Mouse (Mus musculus) forebrain, embryonic 15.5 days (tissue): Measurements from ENCODE around the gene Plekho2. TPM values are rescaled to one million over a fixed set of nuclear protein-coding genes. Genes with fewer than 3 reads are reported as not detected.

ENCODE experiments used
- ATAC-seq: fragments of 200-750 bp; cut with Nextera tagmentation; replicated peaks from 2 replicates; pipeline ENCODE4 v1.8.0; 2017; ENCODE audit warnings: mild to moderate bottlenecking, moderate TSS enrichment, moderate library complexity
- H3K27ac ChIP-seq: fragments of 300-500 bp; sonication (generic); replicated peaks from 2 replicates; pipeline ENCODE4 v1.5.1; 2015; ENCODE audit warnings: mild to moderate bottlenecking, inconsistent platforms
- H3K27me3 ChIP-seq: fragments of 300-500 bp; sonication (generic); 2 replicates; pipeline ENCODE4 v1.6.1; 2015; ENCODE audit warnings: inconsistent platforms
- H3K36me3 ChIP-seq: fragments of 300-500 bp; sonication (generic); 2 replicates; pipeline ENCODE4 v1.6.1; 2015; ENCODE audit warnings: mild to moderate bottlenecking, inconsistent platforms
- H3K4me1 ChIP-seq: fragments of 300-500 bp; sonication (generic); 2 replicates; pipeline ENCODE4 v1.6.1; 2015; ENCODE audit warnings: inconsistent platforms
- H3K4me2 ChIP-seq: fragments of 300-500 bp; sonication (generic); replicated peaks from 2 replicates; pipeline ENCODE4 v1.6.1; 2015; ENCODE audit warnings: mild to moderate bottlenecking, inconsistent platforms
- H3K4me3 ChIP-seq: fragments of 300-500 bp; sonication (generic); 2 replicates; pipeline ENCODE4 v1.5.1; 2015; ENCODE audit warnings: mild to moderate bottlenecking, inconsistent platforms
- H3K9ac ChIP-seq: fragments of 300-500 bp; sonication (generic); replicated peaks from 2 replicates; pipeline ENCODE4 v1.6.1; 2015; ENCODE audit warnings: mild to moderate bottlenecking, inconsistent platforms
- H3K9me3 ChIP-seq: fragments of 300-500 bp; sonication (generic); 2 replicates; pipeline ENCODE4 v1.6.1; 2016; ENCODE audit warnings: inconsistent platforms
- WGBS: fragments of 180-500 bp; shearing (Covaris S2); methylation state at CpG from one replicate; pipeline ENCODE4 v1.1.7; 2015; ENCODE audit warnings: mixed read lengths; 5-methylcytosine and 5-hydroxymethylcytosine counted together
- polyA plus RNA-seq: library from polyadenylated mRNA; unstranded; fragments of >200 nt; fragmentation: Nextera tagmentation; extraction: Ambion mirVana; gene quantifications from 2 replicates; pipeline ENCODE4 v1.2.1, GENCODE M21; 2015

Plekho2 gene
- polyA plus RNA-seq, 1 experiment from 2014 or later = 5.2 TPM

DNA sequence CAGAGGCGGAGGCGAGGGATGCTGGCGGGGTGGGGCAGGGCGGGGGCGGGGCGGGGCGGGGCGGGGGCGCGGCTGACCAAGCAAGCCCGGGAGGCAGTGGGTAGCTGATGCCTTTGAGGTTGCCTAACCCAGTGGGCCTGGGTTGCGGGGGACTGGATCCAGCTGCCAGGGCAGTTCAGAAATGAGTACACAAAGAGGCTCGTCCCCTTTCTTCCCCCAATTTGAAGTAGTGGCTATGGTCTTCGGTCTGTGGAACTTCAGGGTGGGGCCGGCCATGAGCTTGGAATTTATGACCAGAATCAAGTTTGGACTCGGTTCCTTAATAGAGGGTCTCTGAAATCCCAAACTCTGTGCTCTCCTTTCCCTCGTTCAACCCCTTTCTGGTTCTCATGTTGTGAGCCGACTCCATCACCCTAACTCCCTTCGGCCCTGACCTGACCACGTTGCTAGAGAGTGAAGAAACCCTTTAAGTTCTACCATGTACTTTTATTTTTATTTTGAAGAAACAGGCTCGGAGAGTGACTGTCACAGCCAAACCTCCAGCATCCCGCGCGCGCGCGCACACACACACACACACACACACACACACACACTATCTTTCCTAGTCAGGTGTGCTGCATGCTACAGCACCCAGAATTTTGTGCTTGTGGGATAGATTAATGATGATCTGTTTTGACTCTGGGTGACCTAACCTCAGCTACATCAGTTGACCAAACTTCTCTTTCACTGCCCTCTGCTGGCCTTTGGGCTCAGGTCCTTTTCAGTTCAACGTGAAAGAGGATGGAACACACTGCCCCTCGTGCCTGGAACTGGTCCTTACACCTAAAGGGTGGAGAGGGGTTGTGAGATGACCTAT is 789 bp upstream of the Plekho2 start:
- no peaks in the 10 kb centered on the region for H3K36me3 ChIP-seq
- peak overlapping the region; percentile 59 for H3K4me2 ChIP-seq
- ATAC-seq = peak; percentile 84
- H3K9me3 ChIP-seq = no peaks in the 10 kb centered on the region
- no peaks in the 10 kb centered on the region for H3K27me3 ChIP-seq
- peak overlapping the region; percentile 46 for H3K9ac ChIP-seq
- H3K27ac ChIP-seq = peak overlapping the region; percentile 71
- H3K4me1 ChIP-seq = peaks cover 16% of the 10 kb centered on the region
- H3K4me3 ChIP-seq = peak overlapping the region; percentile 50
- 7% methylated on average over 24 of the region's 29 CpGs for WGBS

GRCm38 (mm10) chr9:65578801-65579249 is 1.0 kb downstream of the Plekho2 start:
- WGBS = 63% methylated on average over 9 of the region's 9 CpGs
- no peak for ATAC-seq
- Histone ChIP-seq H3K9ac (no peak overlapping the region), H3K4me1 (peaks cover 22% of the 10 kb centered on the region), H3K27ac (no peak overlapping the region), H3K27me3 (no peaks in the 10 kb centered on the region), H3K36me3 (no peaks in the 10 kb centered on the region), H3K9me3 (no peaks in the 10 kb centered on the region), H3K4me3 (no peak overlapping the region), H3K4me2 (no peak overlapping the region)

- Histone ChIP-seq H3K4me2 (no peak overlapping the region), H3K36me3 (no peaks in the 10 kb centered on the region), H3K27ac (no peak overlapping the region), H3K9me3 (no peaks in the 10 kb centered on the region), H3K27me3 (no peaks in the 10 kb centered on the region), H3K4me3 (no peak overlapping the region), H3K9ac (no peak overlapping the region), H3K4me1 (peaks cover 22% of the 10 kb centered on the region)
- 83% methylated on average over 4 of the region's 4 CpGs for WGBS
- no peak for ATAC-seq
These were observed 2.2 kb downstream of the Plekho2 start for GRCm38 (mm10) chr9:65577511-65578196.

- Histone ChIP-seq H3K27me3 (no peaks in the 10 kb centered on the region), H3K27ac (no peak overlapping the region), H3K4me1 (peaks cover 22% of the 10 kb centered on the region), H3K4me3 (no peak overlapping the region), H3K9me3 (no peaks in the 10 kb centered on the region), H3K9ac (no peak overlapping the region), H3K36me3 (no peaks in the 10 kb centered on the region; the same call in 1 of the 2 replicates), H3K4me2 (no peak overlapping the region)
- 32% methylated on average over 7 of the region's 7 CpGs for WGBS
- no peak for ATAC-seq
These were observed 2.9 kb downstream of the Plekho2 start for GRCm38 (mm10) chr9:65576861-65577510.

GRCm38 (mm10) chr9:65575393-65576196 is 4.2 kb downstream of the Plekho2 start:
- Histone ChIP-seq H3K4me1 (peaks cover 18% of the 10 kb centered on the region), H3K27ac (no peak overlapping the region), H3K9me3 (no peaks in the 10 kb centered on the region), H3K36me3 (no peaks in the 10 kb centered on the region; the same call in 1 of the 2 replicates), H3K4me2 (no peak overlapping the region), H3K27me3 (no peaks in the 10 kb centered on the region), H3K9ac (no peak overlapping the region), H3K4me3 (no peak overlapping the region)
- ATAC-seq = no peak
- 69% methylated on average over 8 of the region's 8 CpGs for WGBS

- no peak for ATAC-seq
- Histone ChIP-seq H3K9ac (no peak overlapping the region), H3K4me3 (no peak overlapping the region), H3K4me2 (no peak overlapping the region), H3K4me1 (peaks cover 16% of the 10 kb centered on the region), H3K9me3 (no peaks in the 10 kb centered on the region), H3K27ac (no peak overlapping the region), H3K36me3 (no peaks in the 10 kb centered on the region; the same call in 1 of the 2 replicates), H3K27me3 (no peaks in the 10 kb centered on the region)
- 86% methylated on average over 11 of the region's 11 CpGs for WGBS
These were observed 5.1 kb downstream of the Plekho2 start for GRCm38 (mm10) chr9:65574513-65575392.

DNA sequence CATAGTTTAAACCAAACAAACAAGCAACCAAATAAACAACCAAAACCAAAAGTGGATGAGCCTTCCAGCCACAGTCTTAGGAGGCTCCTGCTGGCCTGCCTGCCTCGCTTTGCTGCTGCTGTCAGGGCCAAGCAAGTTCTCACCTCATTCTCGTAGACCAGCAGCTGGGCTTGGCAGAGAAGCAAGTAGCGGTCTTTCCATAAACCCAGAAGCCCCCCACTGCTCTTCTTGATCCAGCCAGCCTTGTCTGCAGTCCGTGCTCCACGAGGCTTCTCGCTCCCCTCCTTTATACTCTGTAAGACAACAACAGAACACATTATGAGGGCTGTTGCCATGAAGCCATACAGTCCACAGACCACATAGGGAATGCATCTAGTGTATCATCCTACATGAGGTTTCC is 7.0 kb downstream of the Plekho2 start:
- H3K9me3 ChIP-seq = no peaks in the 10 kb centered on the region
- no peak overlapping the region for H3K4me2 ChIP-seq
- no peak overlapping the region for H3K27ac ChIP-seq
- H3K4me1 ChIP-seq = peaks cover 9% of the 10 kb centered on the region; the same call in 1 of the 2 replicates
- H3K36me3 ChIP-seq = no peaks in the 10 kb centered on the region; the same call in 1 of the 2 replicates
- no peak overlapping the region for H3K9ac ChIP-seq
- ATAC-seq = no peak
- H3K27me3 ChIP-seq = no peaks in the 10 kb centered on the region
- WGBS = 71% methylated on average over 6 of the region's 6 CpGs
- no peak overlapping the region for H3K4me3 ChIP-seq

DNA sequence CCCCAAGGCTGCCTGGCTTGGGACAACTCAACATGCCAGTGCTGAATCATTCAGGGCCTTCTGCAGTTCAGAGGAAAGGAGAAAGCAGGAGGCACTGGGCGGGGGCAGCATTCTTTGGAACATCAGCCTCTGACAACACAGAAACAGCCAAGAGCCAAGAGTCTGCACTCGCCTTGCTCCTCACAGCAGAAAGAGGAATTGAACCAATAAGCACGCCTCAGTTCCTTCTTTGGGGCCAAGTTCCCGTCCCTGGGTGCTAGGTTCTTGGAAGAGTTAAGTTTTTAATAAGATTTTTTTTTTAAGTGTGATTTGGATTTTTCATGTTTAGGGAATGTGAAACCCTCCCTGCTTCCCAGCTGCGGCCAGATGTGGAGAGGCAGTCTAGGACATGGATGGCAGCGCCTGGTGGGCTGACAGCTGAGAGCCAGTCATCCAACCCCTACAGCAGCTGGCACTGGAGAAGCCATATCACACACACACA is 10.3 kb downstream of the Plekho2 start:
- no peaks in the 10 kb centered on the region for H3K9me3 ChIP-seq
- ATAC-seq = no peak
- no peak overlapping the region for H3K4me3 ChIP-seq
- no peaks in the 10 kb centered on the region for H3K4me1 ChIP-seq
- no peak overlapping the region for H3K27ac ChIP-seq
- H3K9ac ChIP-seq = no peak overlapping the region
- H3K27me3 ChIP-seq = no peaks in the 10 kb centered on the region
- H3K36me3 ChIP-seq = no peaks in the 10 kb centered on the region; the same call in 1 of the 2 replicates
- 84% methylated on average over 6 of the region's 6 CpGs for WGBS
- H3K4me2 ChIP-seq = no peak overlapping the region

DNA sequence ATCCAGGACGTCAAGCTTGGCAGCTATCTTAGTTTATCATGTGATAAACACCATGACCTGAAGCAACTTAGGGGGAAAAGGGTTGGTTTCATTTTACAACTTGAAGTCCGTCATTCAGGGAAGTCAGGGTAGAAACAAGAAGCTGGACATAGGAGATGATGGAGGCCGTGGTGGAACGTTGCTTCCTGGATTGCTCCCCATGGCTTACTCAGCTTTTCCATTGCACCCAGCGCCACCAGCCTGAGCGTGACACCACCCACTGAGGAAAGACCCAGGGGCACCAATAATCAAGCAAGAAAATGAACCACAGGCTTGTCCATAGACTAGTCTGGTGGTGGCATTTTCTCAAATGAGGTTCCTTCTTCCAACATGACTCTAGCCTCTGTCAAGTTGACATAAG is 11.1 kb downstream of the Plekho2 start:
- H3K4me1 ChIP-seq = no peaks in the 10 kb centered on the region
- WGBS = 93% methylated on average over 6 of the region's 6 CpGs

GRCm38 (mm10) chr9:65564698-65565097 is 15.1 kb downstream of the Plekho2 start:
- WGBS = 95% methylated on average over 2 of the region's 2 CpGs
- no peaks in the 10 kb centered on the region for H3K27me3 ChIP-seq
- no peak overlapping the region for H3K4me2 ChIP-seq
- no peak for ATAC-seq
- 0 out of 2 replicates have a peak, but pooled peaks cover 13% of the 10 kb centered on the region for H3K4me1 ChIP-seq
- H3K9ac ChIP-seq = no peak overlapping the region
- H3K9me3 ChIP-seq = no peaks in the 10 kb centered on the region
- H3K36me3 ChIP-seq = no peaks in the 10 kb centered on the region
- no peak overlapping the region for H3K27ac ChIP-seq
- H3K4me3 ChIP-seq = no peak overlapping the region

More for the DNA sequence above, 11.1 kb downstream of the Plekho2 start:
- Histone ChIP-seq H3K4me3 (no peak overlapping the region), H3K9me3 (no peaks in the 10 kb centered on the region), H3K27ac (no peak overlapping the region), H3K9ac (no peak overlapping the region), H3K36me3 (no peaks in the 10 kb centered on the region; the same call in 1 of the 2 replicates), H3K4me2 (no peak overlapping the region), H3K27me3 (no peaks in the 10 kb centered on the region)
- ATAC-seq = no peak
